Mouse (Mus musculus) frontal cortex, postnatal 14 days (tissue): ENCODE results near the gene Ankrd2.

ENCODE experiments used
- DNase-seq, 2 experiments: peaks; one replicate each; pipeline ENCODE4 v3.0.0; 2022; ENCODE audit warnings: low spot score in 2 of 2

Ankrd2 gene

DNA sequence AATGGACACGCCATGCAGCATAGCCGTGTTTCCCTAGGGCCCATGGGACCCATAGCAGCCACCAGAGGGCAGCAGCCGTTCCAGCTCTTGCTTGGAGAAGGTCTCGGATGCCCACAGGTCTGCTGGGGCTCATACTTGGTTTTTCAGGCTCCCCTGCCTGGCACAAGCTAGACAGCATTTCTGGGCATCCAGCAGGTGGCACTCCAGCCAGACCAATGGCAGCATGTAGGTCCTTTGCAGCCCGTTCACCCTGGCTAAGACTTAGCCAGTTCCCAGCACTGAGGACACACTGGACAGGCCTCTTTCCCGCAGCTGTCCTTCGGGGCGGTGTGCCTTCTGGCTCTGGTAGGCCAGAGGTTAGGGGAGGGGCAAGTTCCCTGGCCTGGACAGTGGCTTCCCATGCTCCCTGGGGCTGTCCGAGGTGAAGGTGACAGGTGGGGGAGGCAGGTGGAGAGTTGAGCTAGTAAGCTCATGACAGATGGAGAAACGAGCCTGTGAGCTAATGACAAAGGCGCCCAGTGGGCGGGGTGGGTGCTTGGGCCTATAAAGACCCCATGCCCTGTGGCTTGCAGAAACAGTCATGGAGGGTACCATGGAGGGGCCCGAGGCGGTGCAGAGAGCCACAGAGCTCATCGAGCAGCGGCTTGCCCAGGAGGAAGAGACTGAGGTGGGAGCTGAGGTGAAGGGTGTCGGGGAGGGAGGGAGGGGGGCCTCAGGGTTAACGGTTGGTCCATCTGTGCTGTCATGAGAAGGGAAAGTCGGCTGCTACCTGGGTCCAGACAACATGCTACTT is at the start of gene Ankrd2:
Gene Ankrd2, plus strand, starts transcription at position 545 of the 793 bp plus-strand sequence.
- peak; percentile 70 to 73 for DNase-seq

DNA sequence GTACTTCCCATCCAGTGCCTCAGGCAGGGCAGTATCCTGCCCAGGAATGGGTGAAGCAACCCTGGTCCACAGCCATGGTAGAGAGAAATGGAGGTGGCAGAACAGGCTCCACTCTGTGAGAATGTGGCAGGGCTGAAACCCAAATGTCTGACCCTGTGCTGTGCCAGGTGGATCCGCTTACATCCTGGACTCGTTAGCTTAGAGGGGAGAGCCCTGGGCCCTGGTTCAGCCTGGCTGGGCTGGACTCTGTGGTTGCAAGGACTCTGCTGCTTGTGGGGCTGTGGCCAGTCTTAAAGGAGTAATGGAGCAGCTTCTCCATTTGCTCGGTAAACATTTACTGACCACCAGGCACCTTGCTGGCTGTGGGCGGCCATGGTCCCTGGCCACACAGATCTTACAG is 48.6 kb upstream of the Ankrd2 start:
- DNase-seq, result no peak

DNA sequence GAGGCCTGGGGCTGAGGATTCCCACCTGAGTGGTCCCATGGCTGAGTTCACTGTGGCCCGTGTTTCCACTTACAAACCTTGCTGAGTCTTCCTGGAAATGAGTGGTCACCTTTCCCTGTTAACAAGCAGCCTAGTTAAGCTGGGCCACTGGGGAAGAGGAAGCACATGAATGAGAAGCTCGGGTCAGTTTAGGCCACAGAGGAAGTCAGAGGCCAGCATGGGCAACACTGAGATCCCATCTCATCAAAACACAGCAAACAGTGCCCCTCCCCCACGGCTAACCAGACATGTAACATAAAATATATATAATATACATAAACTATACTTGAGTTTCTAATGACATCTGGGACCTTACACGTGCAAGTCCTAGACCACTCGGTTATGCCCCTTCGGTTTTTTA is 46.0 kb upstream of the Ankrd2 start:
- DNase-seq, result no peak

DNA sequence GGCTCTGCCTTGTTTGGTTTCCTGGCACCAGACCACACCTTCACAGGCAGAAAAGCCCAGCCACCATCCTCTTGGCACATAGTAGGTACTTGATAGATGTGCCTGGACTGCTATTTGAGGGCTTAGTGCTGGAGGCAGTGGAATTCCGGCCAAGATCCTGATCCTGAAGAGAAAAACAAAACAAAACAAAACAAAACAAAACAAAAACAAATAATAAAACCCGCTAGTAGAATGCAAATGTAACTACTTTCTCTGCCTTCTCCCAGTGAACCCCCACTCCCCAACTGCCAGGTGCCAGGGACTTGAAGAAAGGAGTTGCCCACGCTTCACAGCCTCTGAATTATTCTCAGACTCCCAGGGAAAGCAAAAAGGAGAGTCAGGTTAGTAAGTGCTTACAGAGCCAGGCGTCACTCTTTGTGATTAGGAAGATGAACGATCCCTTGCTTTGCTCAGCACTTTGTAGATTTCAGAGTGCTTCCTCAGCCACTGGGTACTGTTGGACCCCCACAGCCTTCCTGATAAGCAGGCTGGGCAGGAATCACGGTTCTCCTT is 43.8 kb upstream of the Ankrd2 start:
- DNase-seq, result no peak

DNA sequence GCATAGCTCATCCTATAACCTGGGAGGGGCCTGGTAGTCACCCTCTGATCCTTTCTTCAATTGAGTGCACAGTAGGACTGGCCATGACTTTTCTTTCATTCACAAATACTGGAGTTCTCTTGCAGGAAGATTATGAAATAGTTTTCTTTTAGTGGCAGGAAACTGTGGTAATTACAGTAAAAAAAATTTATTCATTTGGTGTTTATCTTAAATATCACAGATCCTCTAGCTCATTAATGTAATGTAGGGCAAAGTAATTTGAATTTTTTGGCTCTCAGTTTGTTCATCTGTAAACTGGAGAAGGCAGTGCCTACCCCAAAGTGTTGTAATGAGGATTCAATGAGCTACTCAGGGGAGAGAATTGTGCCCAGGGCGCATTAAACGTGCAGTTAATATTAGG is 42.8 kb upstream of the Ankrd2 start:
- no peak for DNase-seq

DNA sequence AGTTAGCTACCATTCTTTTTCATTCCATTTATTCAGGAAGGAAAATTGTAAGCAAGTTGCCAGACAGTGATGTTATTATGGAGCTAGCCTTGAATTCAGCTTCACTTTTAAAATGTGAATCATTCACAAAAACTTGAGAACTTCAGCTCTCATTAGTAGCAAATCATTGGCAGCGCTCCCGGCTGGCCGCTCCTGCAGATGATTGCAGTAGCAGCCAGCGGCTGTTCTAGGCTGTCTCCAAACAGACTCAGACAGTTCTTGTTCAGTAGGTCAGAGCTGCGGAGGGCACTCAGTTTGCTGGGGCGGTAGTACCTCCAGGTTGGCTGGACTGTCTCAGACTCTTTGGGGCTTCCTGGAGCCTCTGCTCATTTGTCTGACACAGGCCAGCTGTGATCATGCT is 42.3 kb upstream of the Ankrd2 start:
- peak in 1 of 2 experiments; percentile 58 for DNase-seq

DNA sequence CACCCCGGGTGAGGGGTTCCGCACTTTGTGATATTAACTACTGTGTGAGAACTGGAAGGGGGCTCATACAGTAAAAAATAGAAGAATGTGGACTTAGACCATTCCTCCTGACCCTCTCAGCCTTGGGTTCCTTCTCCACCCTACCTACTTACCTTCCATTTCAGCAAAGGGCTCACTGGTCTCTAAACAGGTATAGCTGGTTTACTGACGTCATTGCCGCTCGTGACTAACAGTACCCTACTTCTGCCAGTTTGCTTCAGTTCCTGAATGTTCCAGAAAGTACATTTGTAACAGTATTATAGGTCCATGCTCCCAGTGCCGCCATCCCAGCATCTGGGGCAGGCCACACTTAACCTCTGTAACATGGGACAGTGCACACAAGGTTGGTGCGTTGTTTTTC is 41.8 kb upstream of the Ankrd2 start:
- DNase-seq, result no peak

DNA sequence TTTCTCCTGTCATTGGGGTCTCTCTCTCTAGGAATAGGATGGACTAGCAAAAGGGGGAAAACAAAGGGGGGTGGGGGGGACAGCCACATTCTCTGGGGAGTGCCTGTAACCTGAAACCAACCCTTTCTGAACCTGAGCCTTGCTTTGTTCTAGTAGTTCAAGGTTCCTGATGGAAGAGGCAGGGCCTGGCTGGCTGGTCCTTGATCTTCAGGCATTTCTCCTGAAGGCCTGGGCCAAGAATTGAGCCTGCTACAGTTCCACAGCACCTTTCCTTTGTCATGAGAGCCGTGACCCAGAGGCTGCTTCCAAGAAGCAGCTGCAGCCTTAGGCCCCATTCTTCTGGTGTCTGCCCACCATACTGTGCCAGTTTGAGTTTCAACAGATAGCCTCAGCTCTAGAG is 40.3 kb upstream of the Ankrd2 start:
- no peak for DNase-seq

DNA sequence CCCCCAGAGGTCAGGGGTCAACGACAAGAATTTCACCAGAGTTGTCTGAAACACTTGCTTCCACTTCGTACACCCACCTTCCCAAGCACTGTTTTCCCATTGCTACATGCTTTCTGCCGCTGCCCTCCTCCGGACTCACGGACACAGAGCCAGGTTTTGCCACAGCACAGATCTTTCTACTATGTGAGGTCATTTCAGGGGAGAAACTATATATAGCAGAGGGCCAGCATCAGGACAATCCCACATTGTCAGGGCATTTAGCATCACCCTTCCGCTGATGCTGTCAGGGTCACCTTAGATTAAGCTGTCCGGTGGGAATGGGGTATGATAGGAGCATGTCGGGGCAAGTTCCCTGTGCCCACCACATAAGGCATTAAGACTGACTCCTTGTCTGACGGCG is 38.7 kb upstream of the Ankrd2 start:
- DNase-seq, result no peak

DNA sequence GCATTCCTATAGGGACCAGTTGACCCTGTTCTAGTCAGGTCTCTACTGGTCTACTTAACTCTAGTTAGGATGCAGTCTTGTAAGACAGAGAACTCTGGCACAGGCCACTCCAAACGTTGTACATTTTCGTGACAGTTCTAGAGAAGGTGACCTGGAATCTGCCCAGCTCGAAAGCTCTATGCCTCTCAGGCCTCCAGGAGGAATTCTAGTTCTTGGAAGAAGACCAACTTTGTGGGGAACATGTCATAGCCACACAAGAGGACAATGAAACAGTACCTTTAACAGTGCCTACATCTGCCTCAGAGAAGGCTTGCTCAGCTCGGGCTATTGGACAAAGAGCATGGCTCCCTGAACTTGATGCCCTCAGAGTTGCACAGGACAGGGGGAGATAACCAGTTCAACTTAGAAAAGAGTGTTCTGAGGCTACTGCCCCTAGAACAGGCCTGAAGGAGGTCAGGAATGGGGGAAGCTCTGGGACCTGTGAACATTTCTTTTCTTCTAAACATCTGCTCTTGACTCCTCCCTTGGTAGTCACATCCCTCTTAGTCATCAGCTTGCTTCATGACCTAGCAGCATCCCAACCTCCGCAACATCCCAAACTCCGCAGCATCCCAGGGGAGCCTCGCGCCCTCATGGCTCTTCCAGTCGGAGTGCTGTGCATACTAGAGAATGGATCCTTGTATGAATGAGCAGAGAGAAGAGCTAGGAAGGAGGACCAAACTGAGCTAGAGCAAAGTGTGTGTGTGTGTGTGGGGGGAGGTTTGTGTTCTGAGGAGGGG is 36.8 kb upstream of the Ankrd2 start:
- DNase-seq, result no peak

DNA sequence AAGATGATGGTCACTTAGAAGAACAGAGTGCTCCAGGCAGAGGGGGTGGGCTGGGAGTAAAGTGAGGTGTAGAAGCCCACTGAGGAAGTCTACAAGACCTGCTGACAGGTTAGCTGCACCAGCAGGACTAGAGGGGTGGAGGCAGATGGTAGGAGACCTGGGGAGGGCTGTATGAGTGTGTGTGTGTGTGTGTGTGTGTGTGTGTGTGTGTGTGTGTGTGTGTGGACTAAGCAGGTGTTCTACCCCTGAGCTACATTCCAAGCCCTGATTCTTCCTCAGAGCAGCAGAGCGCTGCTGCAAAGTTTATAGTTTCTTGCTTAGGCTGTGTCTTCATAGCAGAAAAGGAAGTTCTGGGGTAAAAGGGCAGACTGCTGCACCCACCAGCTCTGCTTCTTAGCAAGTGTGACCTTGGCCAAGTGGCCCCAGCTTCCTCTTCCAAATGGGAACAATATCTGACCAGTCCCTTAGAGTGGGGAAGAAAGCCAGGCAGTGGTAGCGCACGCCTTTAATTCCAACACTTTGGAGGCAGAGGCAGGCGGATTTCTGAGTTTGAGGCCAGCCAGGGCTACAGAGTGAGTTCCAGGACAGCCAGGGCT is 36.0 kb upstream of the Ankrd2 start:
- no peak for DNase-seq

DNA sequence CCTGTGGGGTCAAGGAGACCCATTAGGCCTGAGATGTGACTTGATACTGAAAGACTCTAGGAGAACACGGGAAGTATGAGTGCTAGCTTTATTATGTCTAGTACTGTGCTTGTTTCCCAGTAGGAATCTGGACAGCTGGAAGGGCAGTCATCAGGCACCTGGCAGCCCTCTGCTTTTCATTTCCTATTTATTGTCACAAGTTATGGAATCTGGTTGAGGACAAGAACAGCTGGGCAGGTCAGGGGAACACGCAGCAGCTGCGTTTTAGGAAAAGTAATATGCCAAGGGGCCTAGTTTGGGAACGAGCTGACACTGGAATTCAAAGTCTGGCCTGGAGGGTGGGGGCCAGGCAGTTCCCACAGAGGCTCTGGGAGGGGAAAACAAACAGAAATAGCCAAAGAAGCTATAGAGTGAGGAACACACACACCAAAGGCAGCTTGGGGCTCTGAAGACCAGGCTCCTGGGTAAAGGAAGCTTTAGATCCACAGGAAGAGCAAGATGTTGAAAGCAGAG is 35.3 kb upstream of the Ankrd2 start:
- DNase-seq, result no peak

DNA sequence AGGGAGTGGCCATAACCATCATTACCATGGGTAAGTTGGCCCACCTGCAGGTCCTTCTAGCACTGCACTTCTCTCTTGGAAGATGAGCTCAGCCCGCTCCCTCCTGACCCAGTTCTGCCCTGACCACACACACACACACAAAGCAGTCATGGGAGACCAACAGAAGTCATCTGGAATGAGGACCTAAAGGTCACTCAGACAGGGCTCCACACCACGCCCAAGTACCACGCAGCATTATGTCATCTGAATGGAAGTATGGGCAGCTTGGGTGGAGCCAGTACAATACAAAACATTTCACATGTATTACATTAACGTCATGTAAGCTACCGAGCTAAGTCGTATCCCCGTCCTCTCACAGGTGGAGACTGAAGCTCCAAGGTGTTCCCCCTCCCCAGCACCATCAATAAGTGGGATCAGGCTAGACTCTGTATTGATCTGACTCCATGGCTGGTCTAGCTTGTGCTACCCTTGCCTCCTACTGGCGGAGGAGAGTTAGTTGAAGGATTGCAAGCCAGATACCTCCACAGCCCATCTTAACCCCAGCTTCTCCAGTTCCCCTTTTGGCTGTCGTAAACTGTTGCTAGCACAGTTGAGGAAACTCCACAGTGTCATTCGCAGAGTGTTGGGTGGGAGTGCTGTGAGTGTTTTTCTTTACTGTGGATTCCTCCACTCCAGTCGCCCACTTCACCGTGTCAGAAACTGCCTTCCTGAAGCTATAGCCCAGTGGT is 34.4 kb upstream of the Ankrd2 start:
- DNase-seq, result no peak

DNA sequence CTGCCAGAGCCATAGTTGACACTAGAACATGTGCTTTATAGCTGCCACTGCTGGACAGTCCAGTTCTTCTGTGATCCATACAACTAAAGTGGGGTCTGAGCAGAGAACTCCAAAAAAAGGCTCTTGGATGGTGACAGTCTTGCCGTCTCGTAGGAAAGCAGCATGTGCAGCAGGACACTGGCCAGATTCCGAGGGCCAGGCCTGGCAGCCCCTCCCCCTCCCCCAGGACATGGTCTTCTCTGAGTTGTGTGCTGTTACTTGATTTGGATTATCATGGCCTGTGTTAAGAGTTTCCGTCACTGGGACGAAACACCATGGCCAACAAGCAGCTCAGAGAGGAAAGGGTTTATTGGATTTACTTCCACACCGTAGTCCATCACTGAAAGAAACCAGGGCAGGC is 31.5 kb upstream of the Ankrd2 start:
- no peak for DNase-seq

DNA sequence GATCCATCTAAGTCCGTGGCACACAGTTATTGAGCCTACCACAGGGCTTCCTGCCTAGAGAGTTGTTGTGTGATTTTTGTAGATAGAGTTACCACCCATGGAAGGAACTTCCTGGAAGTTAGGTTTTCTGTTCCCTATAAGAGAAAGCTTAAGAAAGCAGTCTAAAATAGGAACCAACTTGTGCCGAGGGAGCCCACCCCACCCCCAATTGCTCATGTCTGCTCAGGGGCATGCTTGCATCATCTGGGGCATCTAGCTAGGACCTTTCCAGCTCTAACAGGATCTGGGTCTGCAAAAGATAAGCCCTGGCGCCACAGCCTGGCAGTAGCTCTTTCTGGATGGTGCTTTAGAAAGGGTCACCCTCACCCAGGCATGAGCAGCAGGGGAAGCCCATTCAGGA is 30.2 kb upstream of the Ankrd2 start:
- peak in 1 of 2 experiments; percentile 30 for DNase-seq

DNA sequence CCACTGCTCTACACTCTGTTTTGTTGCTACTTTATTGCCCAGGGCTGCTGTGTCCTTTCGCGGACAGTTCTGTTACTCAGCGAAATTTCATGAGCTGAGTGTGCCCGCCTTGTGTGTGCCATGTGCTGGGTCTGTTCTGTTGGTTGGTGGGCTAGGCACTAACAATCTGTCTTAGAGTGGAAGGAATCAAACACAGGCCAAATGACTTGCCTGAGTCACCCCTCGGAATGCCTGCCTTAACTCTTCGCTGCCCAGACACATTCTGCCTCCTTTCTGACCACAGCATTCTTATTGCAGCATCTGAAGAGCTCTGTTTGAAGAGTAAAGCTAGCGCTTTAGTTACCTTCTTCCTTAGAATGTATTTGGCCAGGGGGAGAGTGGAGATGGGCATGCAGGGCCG is 29.2 kb upstream of the Ankrd2 start:
- DNase-seq, result no peak

DNA sequence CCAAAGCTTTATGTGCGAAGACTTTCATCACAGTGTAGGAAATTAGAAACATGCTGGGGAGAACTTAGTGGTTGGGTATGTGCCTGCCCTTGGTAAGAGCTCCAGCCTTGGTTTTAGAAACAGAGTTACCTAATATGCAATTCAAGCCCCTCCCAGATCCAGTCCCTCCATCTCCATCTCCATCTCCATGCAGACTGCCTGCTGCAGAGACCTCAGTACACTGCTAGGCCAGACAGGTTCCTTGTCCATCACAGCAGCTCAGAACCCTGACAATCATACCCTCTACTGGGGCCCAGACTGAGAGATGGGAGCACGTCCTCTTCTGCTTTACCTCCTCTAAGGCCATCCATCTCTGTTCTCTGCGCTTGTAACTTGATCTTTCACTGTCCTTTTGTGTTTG is 27.2 kb upstream of the Ankrd2 start:
- DNase-seq, result no peak

DNA sequence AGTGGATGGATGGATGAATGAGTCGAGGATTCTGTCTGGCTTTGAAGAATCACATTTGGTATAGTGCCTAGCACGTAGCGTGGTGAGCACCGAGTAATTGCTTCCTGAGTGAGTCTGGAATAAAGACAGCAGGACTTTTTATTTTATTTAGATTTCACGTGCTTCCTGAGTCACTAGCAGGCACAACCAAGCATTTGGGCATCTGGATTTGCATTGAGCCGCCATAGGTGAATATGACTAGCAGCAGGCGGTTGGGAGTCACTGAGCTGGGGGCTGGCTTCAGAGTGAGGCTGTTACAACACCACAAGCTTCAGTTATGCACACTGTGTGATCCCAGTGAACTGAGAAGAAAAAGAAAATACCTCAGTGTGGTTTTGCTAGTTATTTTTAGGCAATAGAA is 26.7 kb upstream of the Ankrd2 start:
- no peak for DNase-seq

DNA sequence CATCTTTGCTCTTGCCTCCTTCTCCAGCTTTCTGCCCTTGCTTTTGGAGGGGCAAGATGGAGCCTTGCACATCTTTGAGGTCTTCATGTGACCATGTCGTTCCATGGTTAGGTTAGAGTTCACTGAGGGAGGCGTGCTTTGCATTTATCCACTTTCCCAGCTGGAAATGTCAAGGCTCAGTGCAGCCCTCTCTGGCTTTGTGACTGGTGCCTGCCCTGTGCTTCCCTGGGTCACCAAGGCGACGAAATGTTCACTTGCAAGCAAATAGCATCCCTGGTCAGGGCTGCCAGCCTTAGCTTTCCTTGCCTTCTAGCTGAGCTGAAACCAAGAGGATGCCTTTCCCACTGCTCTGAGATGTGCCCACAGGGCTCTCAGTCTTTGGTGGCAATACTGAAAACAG is 25.4 kb upstream of the Ankrd2 start:
- DNase-seq, result no peak

DNA sequence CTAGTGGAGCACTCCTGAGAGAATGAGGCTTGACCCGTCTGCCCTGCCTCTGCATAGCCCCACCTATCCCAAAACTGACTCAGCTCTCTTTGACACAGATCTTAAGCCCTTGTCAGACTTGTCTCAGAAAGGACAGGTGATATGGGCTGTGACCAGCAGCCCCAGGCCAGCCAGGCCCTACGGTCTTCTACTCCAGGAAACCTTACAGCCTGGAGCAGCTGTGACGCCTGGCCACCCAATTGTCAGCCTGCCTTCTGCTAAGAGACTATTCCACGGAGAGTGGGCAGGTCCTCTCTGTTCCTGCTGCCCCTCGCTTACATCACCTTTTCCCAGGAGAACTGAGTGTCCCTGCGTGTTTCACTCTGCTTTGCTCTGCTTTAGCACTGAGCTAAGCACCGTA is 24.7 kb upstream of the Ankrd2 start:
- DNase-seq, result no peak

DNA sequence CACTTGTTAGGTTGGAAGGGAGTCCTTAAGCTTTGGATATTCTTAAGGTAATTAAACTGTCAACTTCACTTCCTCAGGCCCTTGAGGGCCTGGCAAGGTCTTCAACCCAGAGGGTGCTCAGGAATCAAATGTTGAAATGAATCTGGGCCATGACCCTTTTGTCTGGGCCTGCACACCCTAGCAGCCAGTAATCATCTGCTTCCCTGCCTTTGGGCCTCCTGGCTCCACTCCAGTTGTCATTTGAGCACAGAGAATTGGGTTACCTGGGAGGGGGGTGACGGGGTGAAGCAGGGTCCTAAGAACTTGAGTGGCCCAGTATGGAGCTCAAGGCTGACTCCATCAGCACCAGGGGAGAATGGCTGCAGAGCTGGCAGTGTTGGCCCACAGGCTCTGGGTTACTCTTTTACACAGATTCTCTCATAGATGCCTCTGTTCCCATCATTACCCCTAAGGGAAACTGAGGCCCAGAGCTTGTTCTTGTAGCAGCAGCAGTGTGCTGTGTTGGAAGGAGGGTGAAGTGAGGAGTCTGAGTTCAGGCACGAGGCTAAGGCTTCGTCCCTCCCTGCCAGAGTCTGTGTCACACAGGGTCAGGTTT is 21.5 kb upstream of the Ankrd2 start:
- DNase-seq, result no peak
